Mouse (Mus musculus) embryonic facial prominence, embryonic 12.5 days (tissue): ENCODE measurements around the gene Rap1gap2. TPM values are rescaled to one million over a fixed set of nuclear protein-coding genes. Genes with fewer than 3 reads are reported as not detected.
A peak's percentile ranks its signal among the peaks of the same experiment; 100 is the strongest.

ENCODE experiments used
- ATAC-seq: fragments of 200-750 bp; cut with Nextera tagmentation; 2 replicates; pipeline ENCODE4 v1.8.0; 2017; ENCODE audit not compliant: insufficient number of reproducible peaks, insufficient read depth, low FRiP score, low TSS enrichment
- H3K27ac ChIP-seq: fragments of 300-500 bp; sonication (generic); 2 replicates; pipeline ENCODE4 v1.5.1; 2016; ENCODE audit warnings: mild to moderate bottlenecking
- H3K27me3 ChIP-seq: fragments of 300-500 bp; sonication (generic); 2 replicates; pipeline ENCODE4 v1.6.1; 2016; ENCODE audit warnings: mild to moderate bottlenecking, moderate library complexity
- H3K36me3 ChIP-seq: fragments of 300-500 bp; sonication (generic); 2 replicates; pipeline ENCODE4 v1.6.1; 2016; ENCODE audit warnings: mild to moderate bottlenecking
- H3K4me1 ChIP-seq: fragments of 300-500 bp; sonication (generic); 2 replicates; pipeline ENCODE4 v1.6.1; 2016
- H3K4me2 ChIP-seq: fragments of 300-500 bp; sonication (generic); replicated peaks from 2 replicates; pipeline ENCODE4 v1.6.1; 2016; ENCODE audit warnings: mild to moderate bottlenecking, moderate library complexity
- H3K4me3 ChIP-seq: fragments of 300-500 bp; sonication (generic); 2 replicates; pipeline ENCODE4 v1.5.1; 2016; ENCODE audit warnings: mild to moderate bottlenecking
- H3K9ac ChIP-seq: fragments of 300-500 bp; sonication (generic); 2 replicates; pipeline ENCODE4 v1.6.1; 2016; ENCODE audit warnings: mild to moderate bottlenecking, moderate library complexity
- H3K9me3 ChIP-seq: fragments of 300-500 bp; sonication (generic); 2 replicates; pipeline ENCODE4 v1.6.1; 2016; ENCODE audit warnings: mild to moderate bottlenecking, moderate library complexity
- WGBS: fragments of 180-500 bp; shearing (Covaris S2); methylation state at CpG from one replicate; pipeline ENCODE4 v1.1.7; 2016; 5-methylcytosine and 5-hydroxymethylcytosine counted together
- polyA plus RNA-seq: library from polyadenylated mRNA; unstranded; fragments of >200 nt; fragmentation: Nextera tagmentation; extraction: Ambion mirVana; gene quantifications from 2 replicates; pipeline ENCODE4 v1.2.1, GENCODE M21; 2016

Rap1gap2 gene
- polyA plus RNA-seq, 1 experiment from 2014 or later: 3.6 TPM

DNA sequence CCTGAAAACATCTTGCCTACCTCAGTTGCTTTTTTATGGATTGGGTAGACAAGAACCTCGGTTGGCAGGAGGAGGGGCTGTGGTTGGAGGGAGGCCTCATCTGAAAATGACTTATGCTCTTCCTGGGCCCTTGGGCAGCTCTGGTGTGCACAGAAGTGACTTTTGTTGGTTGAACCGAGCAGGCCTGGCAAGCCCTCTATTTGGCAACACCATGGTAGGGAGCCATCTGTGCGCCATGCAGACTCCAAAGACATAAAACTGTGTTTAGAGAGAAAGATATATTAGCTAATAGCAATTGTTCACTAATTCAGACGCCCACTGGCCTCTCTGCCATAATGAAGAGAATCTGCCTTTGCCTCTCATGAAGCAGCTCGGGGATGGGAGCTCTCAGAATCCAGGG is 94.6 kb downstream of the Rap1gap2 start:
- Histone ChIP-seq H3K36me3 (no peaks in the 10 kb centered on the region), H3K4me2 (no peak overlapping the region), H3K27me3 (peaks cover 14% of the 10 kb centered on the region), H3K27ac (no peak overlapping the region), H3K4me1 (no peaks in the 10 kb centered on the region), H3K9ac (no peak overlapping the region), H3K4me3 (no peak overlapping the region), H3K9me3 (no peaks in the 10 kb centered on the region)
- WGBS: 76% methylated on average over 5 of the region's 5 CpGs
- no peak for ATAC-seq

GRCm38 (mm10) chr11:74515046-74515445 is 95.7 kb downstream of the Rap1gap2 start:
- Histone ChIP-seq H3K9ac (no peak overlapping the region), H3K4me3 (no peak overlapping the region), H3K4me2 (no peak overlapping the region), H3K36me3 (no peaks in the 10 kb centered on the region), H3K27ac (no peak overlapping the region), H3K27me3 (0 out of 2 replicates have a peak, but pooled peaks cover 5% of the 10 kb centered on the region), H3K9me3 (no peaks in the 10 kb centered on the region), H3K4me1 (no peaks in the 10 kb centered on the region)
- 77% methylated on average over 3 of the region's 3 CpGs for WGBS
- ATAC-seq: no peak

DNA sequence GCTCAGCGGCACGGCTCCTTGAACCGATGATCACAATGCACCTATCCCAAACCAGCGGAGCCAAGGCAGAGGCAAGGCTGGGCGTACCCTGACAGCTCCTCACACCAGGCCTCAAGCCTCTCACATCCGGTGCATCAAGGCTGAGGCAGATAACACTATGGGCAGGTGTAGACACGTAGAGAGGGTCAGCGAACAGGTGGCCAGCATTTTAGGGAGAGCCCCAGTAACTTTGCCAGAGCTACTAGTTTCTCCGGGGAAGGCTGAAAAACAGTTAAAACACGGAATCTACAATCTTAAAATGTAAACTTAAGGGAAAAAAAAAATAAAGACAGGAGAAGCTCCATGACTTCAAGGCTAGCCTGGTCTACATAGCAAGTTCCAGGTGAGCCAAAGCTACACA is 98.1 kb downstream of the Rap1gap2 start:
- Histone ChIP-seq H3K9ac (no peak overlapping the region), H3K4me2 (no peak overlapping the region), H3K4me1 (no peaks in the 10 kb centered on the region), H3K27me3 (no peaks in the 10 kb centered on the region), H3K36me3 (no peaks in the 10 kb centered on the region), H3K27ac (no peak overlapping the region), H3K9me3 (no peaks in the 10 kb centered on the region), H3K4me3 (no peak overlapping the region)
- ATAC-seq: no peak
- WGBS: 86% methylated on average over 10 of the region's 10 CpGs

DNA sequence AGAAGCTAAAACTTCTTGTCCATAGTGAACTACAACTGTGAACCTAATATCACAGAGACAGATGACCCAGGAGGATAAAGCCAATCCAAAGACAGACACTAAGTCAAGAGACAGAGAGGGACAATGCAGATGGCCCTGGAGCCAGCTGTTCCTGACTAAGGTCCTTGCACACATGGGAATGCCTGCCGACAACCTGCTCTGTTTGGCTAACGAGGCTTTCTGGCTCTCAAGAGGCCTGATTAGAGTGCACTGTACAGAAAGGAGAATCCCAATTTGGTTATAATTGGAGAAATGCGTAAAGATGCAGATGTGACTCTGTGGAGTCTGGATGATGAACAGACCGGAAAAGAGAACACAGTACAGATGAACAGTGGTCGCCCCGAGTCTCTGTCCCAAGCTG is 104.4 kb downstream of the Rap1gap2 start:
- H3K4me1 ChIP-seq: peaks cover 4% of the 10 kb centered on the region; the same call in 1 of the 2 replicates
- H3K36me3 ChIP-seq: no peaks in the 10 kb centered on the region
- no peak overlapping the region for H3K4me3 ChIP-seq
- H3K9me3 ChIP-seq: no peaks in the 10 kb centered on the region
- H3K27ac ChIP-seq: no peak overlapping the region
- H3K4me2 ChIP-seq: no peak overlapping the region
- whole genome bisulfite sequencing: 74% methylated on average over 6 of the region's 6 CpGs
- H3K9ac ChIP-seq: no peak overlapping the region
- no peak for ATAC-seq
- H3K27me3 ChIP-seq: no peaks in the 10 kb centered on the region

DNA sequence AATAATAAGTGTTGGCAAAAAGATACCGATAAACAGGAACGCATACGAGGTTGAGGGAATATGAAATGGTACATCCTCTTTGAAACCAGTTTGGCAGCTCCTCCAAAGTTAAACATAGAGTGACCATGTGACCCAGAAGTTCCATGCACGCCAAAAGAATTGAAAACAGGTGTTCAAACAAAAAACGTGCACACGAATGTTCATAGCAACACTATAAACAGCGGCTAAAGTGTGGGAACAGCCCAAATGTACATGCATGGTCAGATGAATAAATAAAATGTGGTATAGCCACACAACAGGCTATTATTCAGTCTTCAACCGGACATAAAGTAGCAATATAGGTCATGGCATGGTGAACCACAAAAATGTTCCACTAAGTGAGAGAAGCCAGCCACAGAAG is 108.2 kb downstream of the Rap1gap2 start:
- WGBS: 50% methylated on average over 8 of the region's 8 CpGs
- Histone ChIP-seq H3K36me3 (no peaks in the 10 kb centered on the region), H3K4me2 (no peak overlapping the region), H3K9me3 (no peaks in the 10 kb centered on the region), H3K27me3 (no peaks in the 10 kb centered on the region), H3K4me3 (no peak overlapping the region), H3K27ac (no peak overlapping the region), H3K9ac (no peak overlapping the region), H3K4me1 (peaks cover 15% of the 10 kb centered on the region)
- ATAC-seq: no peak

- no peak overlapping the region for H3K4me3 ChIP-seq
- no peak overlapping the region for H3K4me2 ChIP-seq
- no peak for ATAC-seq
- H3K9ac ChIP-seq: no peak overlapping the region
- H3K27me3 ChIP-seq: no peaks in the 10 kb centered on the region
- no peak overlapping the region for H3K27ac ChIP-seq
- peaks cover 15% of the 10 kb centered on the region for H3K4me1 ChIP-seq
- H3K36me3 ChIP-seq: no peaks in the 10 kb centered on the region
- no peaks in the 10 kb centered on the region for H3K9me3 ChIP-seq
Measured at GRCm38 (mm10) chr11:74501989-74502388, 108.7 kb downstream of the Rap1gap2 start.

- H3K27ac ChIP-seq: no peak overlapping the region
- peaks cover 15% of the 10 kb centered on the region for H3K4me1 ChIP-seq
- H3K9me3 ChIP-seq: no peaks in the 10 kb centered on the region
- H3K9ac ChIP-seq: no peak overlapping the region
- no peak overlapping the region for H3K4me2 ChIP-seq
- 81% methylated on average over 3 of the region's 3 CpGs for WGBS
- no peaks in the 10 kb centered on the region for H3K36me3 ChIP-seq
- H3K27me3 ChIP-seq: no peaks in the 10 kb centered on the region
- no peak overlapping the region for H3K4me3 ChIP-seq
- no peak for ATAC-seq
Measured at GRCm38 (mm10) chr11:74501061-74501460, 109.7 kb downstream of the Rap1gap2 start.

DNA sequence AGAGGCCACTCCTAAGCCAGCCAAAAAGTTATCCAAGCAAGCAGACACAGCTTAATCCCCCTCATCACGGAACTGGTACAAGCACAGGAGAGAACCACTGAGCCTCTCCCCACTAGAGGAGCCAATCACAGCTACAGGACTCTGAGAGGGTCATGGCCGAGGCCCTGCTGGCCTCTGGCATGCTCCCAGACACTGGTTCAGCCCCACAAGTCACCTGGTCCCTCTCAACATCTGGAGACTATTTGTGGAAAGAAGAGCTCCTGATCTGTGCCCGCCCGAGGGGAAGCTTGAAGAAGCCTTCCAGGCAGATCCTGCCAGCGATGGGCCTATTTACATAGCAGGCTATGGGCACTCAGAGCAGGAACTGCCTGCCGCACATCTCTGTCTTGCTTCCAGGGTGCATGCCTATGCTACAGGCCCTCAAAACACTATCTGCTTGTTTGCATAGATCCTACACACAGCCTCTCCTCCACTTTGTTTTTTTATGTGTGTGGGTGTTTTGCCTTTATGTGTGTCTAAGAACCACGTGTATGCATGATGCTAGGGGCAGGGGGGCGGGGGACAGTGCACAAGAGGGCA is 111.1 kb downstream of the Rap1gap2 start:
- no peak overlapping the region for H3K4me2 ChIP-seq
- H3K36me3 ChIP-seq: no peaks in the 10 kb centered on the region
- H3K4me3 ChIP-seq: no peak overlapping the region
- no peak overlapping the region for H3K9ac ChIP-seq
- H3K9me3 ChIP-seq: no peaks in the 10 kb centered on the region
- no peak for ATAC-seq
- WGBS: 34% methylated on average over 8 of the region's 8 CpGs
- H3K4me1 ChIP-seq: peaks cover 15% of the 10 kb centered on the region
- H3K27me3 ChIP-seq: no peaks in the 10 kb centered on the region
- H3K27ac ChIP-seq: peak overlapping the region; percentile 33; the same call in 1 of the 2 replicates

GRCm38 (mm10) chr11:74499058-74499457 is 111.7 kb downstream of the Rap1gap2 start:
- Histone ChIP-seq H3K4me2 (no peak overlapping the region), H3K36me3 (no peaks in the 10 kb centered on the region), H3K27ac (no peak overlapping the region), H3K4me1 (peaks cover 15% of the 10 kb centered on the region), H3K27me3 (no peaks in the 10 kb centered on the region), H3K9me3 (no peaks in the 10 kb centered on the region), H3K4me3 (no peak overlapping the region), H3K9ac (no peak overlapping the region)
- no peak for ATAC-seq
- WGBS: 43% methylated on average over 3 of the region's 3 CpGs

GRCm38 (mm10) chr11:74496581-74496980 is 114.1 kb downstream of the Rap1gap2 start:
- H3K27me3 ChIP-seq: no peaks in the 10 kb centered on the region
- no peak overlapping the region for H3K4me2 ChIP-seq
- no peak overlapping the region for H3K9ac ChIP-seq
- H3K4me1 ChIP-seq: peaks cover 10% of the 10 kb centered on the region
- H3K36me3 ChIP-seq: no peaks in the 10 kb centered on the region
- ATAC-seq: no peak
- WGBS: 89% methylated on average over 3 of the region's 3 CpGs
- no peak overlapping the region for H3K27ac ChIP-seq
- H3K9me3 ChIP-seq: no peaks in the 10 kb centered on the region
- no peak overlapping the region for H3K4me3 ChIP-seq

GRCm38 (mm10) chr11:74493936-74494335 is 116.8 kb downstream of the Rap1gap2 start:
- Histone ChIP-seq H3K9me3 (no peaks in the 10 kb centered on the region), H3K4me3 (no peak overlapping the region), H3K27ac (no peak overlapping the region), H3K27me3 (no peaks in the 10 kb centered on the region), H3K9ac (no peak overlapping the region), H3K36me3 (no peaks in the 10 kb centered on the region), H3K4me2 (no peak overlapping the region), H3K4me1 (no peaks in the 10 kb centered on the region)
- WGBS: 74% methylated on average over 8 of the region's 8 CpGs
- ATAC-seq: no peak

DNA sequence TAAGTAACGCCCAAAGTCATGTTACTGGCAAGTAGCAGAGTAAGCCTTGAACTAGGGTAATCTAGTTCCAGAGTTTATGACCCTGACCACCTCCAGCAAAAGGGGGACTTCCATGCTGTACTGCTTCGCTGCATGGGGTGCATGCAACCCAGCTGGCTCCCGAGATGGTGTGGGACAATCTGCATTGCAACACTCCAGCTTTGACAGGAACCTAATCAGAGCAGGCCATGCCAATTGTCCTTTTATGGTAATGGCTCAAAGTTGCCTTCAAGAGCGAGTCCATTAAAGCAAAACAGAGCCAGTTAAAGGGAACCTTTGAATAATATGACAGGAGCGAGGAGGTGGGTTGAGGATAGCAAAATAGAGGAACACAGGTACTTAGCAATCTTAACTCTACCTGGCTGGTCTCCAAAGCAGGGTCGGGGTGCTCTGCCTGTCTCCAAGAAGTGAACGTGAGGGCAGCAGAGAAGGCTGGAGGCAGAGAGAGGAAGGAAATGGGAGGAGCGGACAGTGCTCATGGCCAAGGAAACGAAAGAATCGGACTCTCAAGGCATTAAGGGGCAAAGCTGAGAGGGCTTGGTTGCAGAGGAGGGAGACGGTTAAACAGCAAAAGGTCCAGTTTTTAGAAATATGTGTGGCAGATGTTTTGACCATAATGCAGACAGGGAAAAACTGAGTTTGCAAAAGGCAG is 117.4 kb downstream of the Rap1gap2 start:
- Histone ChIP-seq H3K9ac (no peak overlapping the region), H3K36me3 (no peaks in the 10 kb centered on the region), H3K4me1 (no peaks in the 10 kb centered on the region), H3K27me3 (no peaks in the 10 kb centered on the region), H3K9me3 (no peaks in the 10 kb centered on the region), H3K4me3 (no peak overlapping the region), H3K27ac (no peak overlapping the region), H3K4me2 (no peak overlapping the region)
- WGBS: 75% methylated on average over 11 of the region's 11 CpGs
- no peak for ATAC-seq
